Mouse (Mus musculus) kidney, postnatal 4 days (tissue): ENCODE results near the gene Tnfsf12.

Source experiments
- DNase-seq, 2 experiments: peaks; one replicate each; pipeline ENCODE4 v3.0.0; 2021; ENCODE audit warnings: mixed read lengths in 2 of 2

Tnfsf12 gene

DNA sequence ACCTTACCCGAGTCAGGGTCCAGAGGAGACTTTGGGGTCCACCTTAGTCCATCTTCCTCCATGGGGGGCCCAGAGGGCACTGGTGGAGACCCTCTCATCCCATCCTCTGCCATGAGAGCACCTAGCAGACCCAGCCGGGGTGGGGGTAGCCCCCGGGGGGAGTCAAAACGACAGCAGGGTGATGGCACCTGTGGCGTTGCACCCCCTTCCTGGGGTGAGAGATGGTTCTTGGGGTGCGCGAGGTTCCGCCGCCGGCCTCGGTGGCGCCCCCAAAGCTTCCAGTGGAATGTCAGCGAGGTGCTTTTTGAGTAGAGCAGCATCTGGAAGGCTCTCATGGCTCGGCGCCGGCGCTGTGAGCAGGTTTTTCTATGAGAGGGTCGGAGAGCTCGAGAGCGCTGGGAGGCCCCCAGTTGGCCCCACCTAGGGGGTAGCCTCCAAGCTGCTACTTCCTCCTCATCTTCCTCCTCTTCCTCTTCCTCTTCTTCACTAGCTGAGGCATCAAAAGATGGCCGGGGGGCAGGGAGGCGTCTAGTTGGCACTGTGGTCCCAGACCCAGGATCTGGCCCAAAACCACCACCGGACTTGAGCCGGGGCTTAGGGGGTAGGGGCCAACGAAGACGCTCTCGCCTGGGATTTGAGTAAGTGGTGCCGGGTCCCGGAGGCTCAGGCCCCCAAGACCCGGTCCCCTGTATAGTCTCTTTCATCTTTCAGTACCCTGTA is 15.4 kb downstream of the Tnfsf12 start:
- DNase-seq = no peak

DNA sequence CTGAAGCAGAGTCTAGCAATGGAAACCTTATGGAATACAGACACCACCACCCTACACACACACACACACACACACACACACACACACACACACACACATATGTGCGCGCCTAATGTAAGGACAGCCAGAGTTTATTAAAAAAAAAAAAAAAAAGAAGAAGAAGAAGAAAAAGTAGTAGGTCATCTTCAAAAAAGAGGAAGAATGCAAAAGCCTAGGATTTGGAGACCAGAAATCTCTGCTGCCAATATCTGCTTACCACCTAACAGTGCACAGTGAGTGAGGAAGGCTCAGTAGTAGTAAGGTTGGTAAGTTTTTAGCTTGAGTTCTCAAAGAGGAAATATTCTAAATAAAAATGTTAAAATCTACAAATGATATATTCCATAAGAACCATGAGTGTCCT is 16.5 kb downstream of the Tnfsf12 start:
- no peak for DNase-seq

DNA sequence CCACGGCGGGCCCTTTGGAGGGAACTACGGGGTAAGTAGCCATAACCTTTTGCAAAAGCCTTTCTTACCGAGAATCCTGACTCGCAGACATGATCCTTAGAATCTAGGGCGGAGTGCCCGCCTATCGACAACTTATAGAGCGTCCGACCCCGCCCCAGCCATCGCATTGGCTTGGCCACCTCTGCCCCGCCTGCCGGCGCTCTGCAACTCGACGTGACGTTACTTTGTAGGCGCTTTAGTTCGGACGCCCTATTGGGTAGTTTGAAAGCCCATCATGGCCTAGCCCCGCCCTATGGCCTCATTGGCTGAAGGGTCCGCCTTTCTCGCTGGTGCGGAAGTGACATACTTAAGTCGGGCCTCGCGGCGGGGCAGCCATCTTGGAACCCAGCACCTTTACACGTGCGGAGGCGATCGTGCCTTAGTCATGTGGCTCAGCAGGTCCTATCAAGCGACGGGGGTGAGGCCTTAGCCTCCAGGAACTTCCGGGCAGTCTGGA is 23.4 kb downstream of the Tnfsf12 start, which contains the start of gene Eif4a1:
TSS of gene Eif4a1 (minus strand) at position 213 of the 496 bp plus-strand sequence.
- peak; percentile 100 for DNase-seq

GRCm38 (mm10) chr11:69671726-69672124 is 23.9 kb downstream of the Tnfsf12 start:
- no peak for DNase-seq

DNA sequence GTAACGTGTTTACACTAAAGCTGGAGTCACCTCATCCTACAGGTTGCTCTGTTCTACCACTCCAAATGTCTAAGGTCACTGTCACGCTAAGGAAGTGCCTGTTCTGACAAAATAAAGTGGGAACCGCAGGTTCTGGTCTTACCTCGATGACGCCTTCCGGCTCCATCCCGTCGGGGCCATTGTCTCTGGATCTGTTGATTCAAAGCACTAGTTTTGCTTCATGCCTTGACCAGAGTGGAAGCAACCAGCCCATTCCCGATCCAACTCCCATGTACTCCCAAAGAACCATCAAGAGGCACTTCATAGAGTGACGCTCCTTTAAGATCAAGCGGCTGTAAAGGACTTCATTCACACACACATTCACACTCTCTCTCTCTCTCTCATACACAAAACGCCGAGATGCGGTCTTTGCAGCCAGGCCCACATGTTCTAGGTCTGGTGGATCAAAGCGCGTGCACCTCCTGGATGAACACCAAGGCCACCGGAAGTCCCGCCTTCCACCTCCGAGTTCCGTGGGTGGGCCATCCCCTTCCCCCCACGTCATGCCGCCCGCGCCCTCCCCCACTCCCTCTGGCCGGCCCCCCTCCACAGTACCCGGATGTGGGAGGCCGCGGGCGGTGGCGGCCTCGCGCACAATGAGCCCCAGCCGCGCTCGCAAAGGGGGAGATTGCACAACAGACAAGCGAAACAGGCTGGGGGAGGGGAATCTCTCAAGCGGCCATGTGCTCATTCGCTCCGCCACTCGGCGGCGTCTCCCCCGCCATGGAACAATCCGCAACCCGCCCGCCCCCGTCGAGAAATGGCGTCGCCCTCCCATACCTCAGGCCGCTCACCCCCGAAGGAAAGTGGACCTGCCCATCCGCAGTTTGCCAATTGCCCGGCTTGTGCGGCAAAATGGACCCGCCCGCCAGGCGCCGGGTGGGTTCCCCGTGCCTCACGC is 24.6 kb downstream of the Tnfsf12 start:
- DNase-seq = peak; percentile 97 to 98

DNA sequence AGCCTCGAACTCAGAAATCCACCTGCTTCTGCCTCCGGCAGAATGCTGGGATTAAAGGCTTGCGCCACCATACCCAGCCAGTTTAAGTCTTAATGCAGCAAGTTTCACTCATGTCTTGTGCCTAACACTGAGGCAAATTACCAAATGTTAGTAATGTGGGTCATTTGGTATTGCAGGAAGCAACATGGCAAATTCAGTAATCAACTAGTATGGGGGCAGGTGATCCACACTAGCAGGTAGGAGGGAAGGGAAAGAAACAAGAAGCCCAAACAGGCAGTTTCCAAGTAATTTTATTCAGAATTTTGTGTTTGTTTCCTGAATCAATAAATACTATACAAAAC is 29.0 kb downstream of the Tnfsf12 start:
- DNase-seq = no peak

DNA sequence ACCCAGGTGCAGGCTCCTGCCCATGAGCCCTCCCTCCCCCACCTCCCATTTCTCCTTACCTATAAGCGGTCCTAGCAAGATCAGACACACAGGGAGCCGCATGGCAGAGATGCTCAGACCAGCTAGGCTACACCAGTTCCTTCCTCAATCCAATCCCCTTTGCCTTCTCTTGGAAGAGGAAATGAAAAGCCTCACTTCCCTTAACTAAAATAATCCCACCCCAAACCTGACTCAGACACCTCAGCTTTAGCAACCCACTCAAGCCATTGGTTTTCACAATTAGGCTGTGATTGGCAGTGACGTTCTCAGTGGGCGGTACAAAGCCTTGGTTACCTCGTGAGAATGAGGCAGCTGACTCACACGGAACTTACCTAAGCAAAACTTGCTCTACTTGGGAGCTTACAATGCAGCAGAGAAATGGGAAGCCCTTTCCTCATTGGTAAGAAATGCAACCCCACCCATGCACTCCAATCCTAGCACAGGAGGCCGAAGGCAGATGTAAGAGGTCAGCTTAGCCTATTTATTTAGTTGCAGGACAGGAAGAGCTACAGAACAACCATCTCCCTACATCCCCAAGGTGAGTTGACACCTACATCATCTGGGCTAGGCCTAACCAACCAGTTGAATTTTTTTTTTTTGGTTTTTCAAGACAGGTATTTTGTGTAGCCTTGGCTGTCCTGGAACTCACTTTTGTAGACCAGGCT is 29.5 kb downstream of the Tnfsf12 start, which contains the start of gene Cd68:
TSS of gene Cd68 (minus strand) at position 193 of the 704 bp plus-strand sequence.
- peak; percentile 55 to 63 for DNase-seq

DNA sequence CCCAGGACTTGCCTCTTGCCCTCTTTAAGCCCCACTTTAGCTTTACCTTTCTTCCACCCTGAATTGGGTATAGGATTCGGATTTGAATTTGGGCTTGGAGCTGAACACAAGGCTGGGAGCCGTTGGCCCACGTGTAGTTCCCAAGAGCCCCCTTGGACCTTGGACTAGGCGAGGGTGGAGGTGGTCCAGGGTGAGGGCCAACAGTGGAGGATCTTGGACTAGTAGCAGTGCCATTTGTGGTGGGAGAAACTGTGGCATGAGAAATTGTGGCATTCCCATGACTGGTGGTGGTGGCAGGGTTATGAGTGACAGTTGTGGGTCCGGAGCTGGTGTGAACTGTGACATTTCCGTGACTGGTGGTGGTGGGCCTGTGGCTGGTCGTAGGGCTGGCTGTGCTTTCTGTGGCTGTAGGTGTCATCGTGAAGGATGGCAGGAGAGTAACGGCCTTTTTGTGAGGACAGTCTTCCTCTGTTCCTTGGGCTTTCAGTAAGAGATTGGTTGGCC is 30.1 kb downstream of the Tnfsf12 start:
- DNase-seq = peak in 1 of 2 experiments; percentile 23

- DNase-seq = no peak
Observed at GRCm38 (mm10) chr11:69664841-69665240, 30.8 kb downstream of the Tnfsf12 start.

GRCm38 (mm10) chr11:69663795-69664194 is 31.9 kb downstream of the Tnfsf12 start:
- no peak for DNase-seq

DNA sequence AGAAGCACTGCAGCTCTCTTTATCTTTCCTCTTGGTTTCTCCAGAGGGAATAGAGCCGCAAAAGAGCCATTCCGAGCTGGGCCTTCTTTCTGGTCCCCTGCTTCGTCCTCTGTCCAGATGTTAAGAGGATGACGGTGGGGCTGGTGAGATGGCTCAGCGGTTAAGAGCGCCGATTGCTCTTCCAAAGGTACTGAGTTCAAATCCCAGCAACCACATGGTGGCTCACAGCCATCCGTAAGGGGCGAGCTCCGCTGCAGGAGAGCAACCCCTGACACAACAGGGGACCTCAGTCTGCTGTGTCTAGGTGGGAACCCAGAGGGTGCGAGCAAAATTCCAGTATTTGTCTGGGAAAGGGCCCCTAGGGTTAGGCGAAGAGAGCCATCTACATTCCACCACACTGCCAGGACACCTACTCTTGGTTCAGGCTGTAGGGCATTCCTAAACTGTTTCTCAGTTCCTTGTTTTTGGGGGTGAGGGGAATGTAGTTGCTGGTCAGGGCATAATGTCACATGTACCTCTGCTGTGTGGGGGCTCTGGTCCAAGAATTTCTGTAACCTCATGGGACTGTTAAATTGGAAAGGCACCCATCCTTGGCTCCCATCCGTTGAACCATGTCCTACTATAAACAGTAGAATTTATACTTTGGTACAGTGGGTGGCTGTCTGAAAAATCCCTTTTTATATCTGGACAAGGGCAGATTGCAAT is 32.5 kb downstream of the Tnfsf12 start:
- DNase-seq = no peak

- peak; percentile 94 to 97 for DNase-seq
Observed at GRCm38 (mm10) chr11:69662213-69662966, 33.3 kb downstream of the Tnfsf12 start, which contains the start of gene Mpdu1. Gene Mpdu1, minus strand, starts transcription at chr11:69662642.

- no peak for DNase-seq
Observed at GRCm38 (mm10) chr11:69661221-69661881, 34.3 kb downstream of the Tnfsf12 start.

DNA sequence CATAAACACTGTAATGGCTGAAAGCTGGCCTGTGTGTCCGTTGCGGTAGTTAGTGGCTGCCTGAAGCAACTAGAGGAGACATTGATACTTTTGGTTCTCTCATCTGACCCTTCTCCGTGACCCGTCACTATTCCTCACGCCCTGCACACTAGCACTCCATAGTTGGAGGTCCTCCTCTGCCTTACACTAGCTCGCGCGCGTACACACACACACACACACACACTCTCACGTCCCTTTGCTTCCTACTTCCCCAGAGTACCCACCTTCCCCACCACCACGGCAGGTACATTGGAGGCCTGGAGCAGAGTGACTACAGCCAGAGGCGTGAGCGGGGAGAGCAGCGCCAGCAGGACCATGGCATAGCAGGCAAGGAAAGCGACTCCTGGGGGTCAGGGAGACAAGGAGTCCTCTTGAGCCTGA is 38.2 kb downstream of the Tnfsf12 start:
- DNase-seq = peak in 1 of 2 experiments; percentile 9

- peak; percentile 67 to 73 for DNase-seq
Observed at GRCm38 (mm10) chr11:69656617-69657461, 38.8 kb downstream of the Tnfsf12 start.

- DNase-seq = peak in 1 of 2 experiments; percentile 14
Observed at GRCm38 (mm10) chr11:69656065-69656455, 39.6 kb downstream of the Tnfsf12 start.

- DNase-seq = peak; percentile 85 to 91
Observed at GRCm38 (mm10) chr11:69655264-69656064, 40.2 kb downstream of the Tnfsf12 start, which contains the start of gene Sox15. Gene Sox15, plus strand, starts transcription at chr11:69655314.

GRCm38 (mm10) chr11:69654760-69655159 is 40.9 kb downstream of the Tnfsf12 start:
- DNase-seq = peak; percentile 23 to 35
